Mouse (Mus musculus): ENCODE results near the gene Fam131c. TPM values are rescaled to one million over a fixed set of nuclear protein-coding genes. Genes with fewer than 3 reads are reported as not detected.

The Fam131c gene
- not detected for polyA plus RNA-seq (2017; shearing (Covaris generic))

DNA sequence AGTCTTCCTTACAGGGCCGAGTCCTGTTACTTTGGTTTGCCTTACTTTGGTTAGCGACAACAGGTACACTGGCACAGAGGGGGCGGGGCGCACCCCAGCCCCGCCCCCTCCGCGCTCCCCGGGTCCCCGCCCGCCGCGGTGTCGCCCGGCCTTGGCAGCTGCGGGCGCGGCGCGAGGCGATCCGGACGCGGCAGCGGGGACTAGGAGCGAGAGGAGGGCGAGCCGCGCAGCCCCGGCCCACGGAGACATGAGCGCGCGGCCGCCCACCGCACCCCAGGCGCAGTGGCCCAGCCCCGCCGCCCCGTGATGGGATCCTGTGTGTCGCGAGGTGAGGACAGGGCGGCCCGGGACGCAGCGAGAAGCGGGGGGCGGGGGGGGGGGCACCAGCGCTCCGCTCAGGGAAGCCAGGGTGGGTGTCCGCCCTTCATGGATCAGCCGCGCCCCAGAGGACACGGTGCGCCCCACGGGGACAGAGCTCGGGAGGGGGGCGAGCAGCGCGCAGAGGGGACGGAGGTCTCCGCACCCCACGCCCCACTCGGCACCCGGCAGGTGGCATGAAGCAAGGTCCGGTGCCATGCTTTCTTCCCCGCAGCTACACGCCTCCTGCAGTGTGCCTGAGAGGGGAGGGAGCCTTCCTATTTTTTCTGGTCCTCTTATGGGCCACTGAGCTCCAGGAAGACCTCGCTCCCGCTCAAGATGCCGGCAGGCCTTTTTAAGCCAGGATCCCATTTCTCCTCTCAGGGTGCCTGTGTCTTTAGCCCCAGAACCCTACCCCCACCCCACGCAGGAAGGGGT, at the start of gene Fam131c:
TSS of gene Fam131c (plus strand) at position 224 of the 795 bp plus-strand sequence.

DNA sequence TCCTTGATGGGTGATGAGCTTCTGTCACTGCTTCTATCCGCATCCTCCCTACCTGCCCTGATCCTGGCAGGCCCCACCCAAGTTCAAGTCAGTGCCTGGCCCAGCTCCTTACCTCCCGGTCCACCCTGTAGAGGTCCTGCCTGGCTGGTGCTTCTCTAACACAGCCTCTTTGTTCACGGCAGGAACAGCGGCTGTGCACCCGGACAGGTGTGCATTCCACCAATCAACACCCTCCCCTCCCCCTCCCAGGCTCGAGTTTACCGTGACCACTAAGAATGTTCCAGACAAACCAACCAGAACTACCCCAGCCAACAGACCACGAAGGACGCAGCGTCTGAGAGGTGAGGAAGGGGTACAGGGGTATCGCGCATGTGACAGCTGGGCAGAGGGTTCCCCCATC, 30.5 kb downstream of the Fam131c start, which contains the start of gene Clcnka:
TSS of gene Clcnka (minus strand) at position 180 of the 400 bp plus-strand sequence.

DNA sequence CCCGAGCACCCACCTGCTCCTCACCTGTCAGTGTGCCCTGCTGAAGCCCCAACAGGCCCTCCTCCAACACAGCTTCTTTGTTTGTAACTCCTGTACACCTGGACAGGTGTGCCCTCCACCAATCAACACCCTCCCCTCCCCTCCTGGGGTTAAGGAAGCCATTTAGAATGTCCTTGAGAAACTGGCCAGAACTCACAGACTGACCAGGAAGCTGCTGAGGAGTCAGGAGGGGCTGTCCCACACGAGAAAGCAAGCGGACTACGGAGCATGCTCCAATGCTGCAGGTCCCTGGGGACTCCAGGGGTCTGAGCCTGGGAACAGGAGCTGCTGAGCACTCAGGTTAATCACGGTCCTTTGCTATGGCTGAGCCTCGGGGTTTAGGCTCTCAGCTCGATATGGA, 47.9 kb downstream of the Fam131c start, which contains the start of gene Clcnkb:
TSS of gene Clcnkb (minus strand) at position 91 of the 400 bp plus-strand sequence.

DNA sequence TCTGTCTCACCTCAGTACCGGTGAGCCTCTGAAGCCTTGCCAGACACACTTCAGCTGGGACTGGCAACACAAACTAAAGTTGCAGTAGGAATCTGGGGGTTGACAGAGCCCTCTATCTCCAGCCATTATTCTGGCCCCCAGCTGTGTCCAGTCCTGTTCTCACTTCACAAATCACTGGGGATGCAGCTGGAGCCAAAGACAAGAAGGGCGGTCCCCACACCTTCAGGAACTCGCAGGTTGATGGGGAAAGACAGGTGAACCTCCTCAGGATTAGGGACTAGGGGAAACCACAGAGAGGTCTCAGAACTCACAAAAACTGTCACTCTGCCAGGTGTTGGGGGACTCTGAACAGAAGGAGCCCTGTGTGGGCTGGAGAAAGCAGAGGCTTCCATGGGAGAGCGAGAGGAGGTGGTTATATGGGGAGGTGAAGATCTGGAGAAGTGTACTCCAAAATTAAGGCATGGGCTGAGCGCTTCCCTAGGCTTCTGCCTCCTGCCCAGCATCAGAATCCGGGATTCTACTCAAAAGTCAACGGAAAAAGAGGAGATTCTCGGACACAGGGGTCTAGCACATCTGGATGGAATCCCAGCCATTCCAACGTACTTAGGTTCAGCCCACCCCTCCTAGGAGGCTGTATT, 52.3 kb downstream of the Fam131c start, which contains the start of gene Hspb7:
TSS of gene Hspb7 (plus strand) at position 588 of the 638 bp plus-strand sequence.

Other genes starting within 250 kb of the Fam131c start
- 62.5 TPM for gene Szrd1, start 228.4 kb upstream of the Fam131c start, polyA plus RNA-seq (2017; shearing (Covaris generic))
- 22.4 TPM for gene Fbxo42, start 220.3 kb upstream of the Fam131c start, polyA plus RNA-seq (2017; shearing (Covaris generic))
- 5.5 TPM for gene Rsg1, start 154.3 kb upstream of the Fam131c start, polyA plus RNA-seq (2017; shearing (Covaris generic))
- gene Arhgef19, start 128.7 kb upstream of the Fam131c start, polyA plus RNA-seq (2017; shearing (Covaris generic)), result not detected
- gene Epha2, start 67.0 kb upstream of the Fam131c start, polyA plus RNA-seq (2017; shearing (Covaris generic)), result not detected
- not detected for gene Clcnka, start 30.5 kb downstream of the Fam131c start, polyA plus RNA-seq (2017; shearing (Covaris generic))
- gene Clcnkb, start 47.8 kb downstream of the Fam131c start, polyA plus RNA-seq (2017; shearing (Covaris generic)), result 0.30 TPM
- gene Hspb7, start 52.6 kb downstream of the Fam131c start, polyA plus RNA-seq (2017; shearing (Covaris generic)), result not detected
- gene Srarp, start 67.9 kb downstream of the Fam131c start, polyA plus RNA-seq (2017; shearing (Covaris generic)), result not detected
- gene Zbtb17, start 76.4 kb downstream of the Fam131c start, polyA plus RNA-seq (2017; shearing (Covaris generic)), result 36.6 TPM
- gene Spen, start 170.4 kb downstream of the Fam131c start, polyA plus RNA-seq (2017; shearing (Covaris generic)), result 40.6 TPM
- gene Fblim1, start 237.9 kb downstream of the Fam131c start, polyA plus RNA-seq (2017; shearing (Covaris generic)), result 0.19 TPM